Mouse (Mus musculus): ENCODE measurements around the gene Rhebl1. TPM values are rescaled to one million over a fixed set of nuclear protein-coding genes. Genes with fewer than 3 reads are reported as not detected.
A peak's percentile ranks its signal among the peaks of the same experiment; 100 is the strongest.

Rhebl1 gene
- polyA plus RNA-seq, 1 experiment from 2014 or later: 9.5 TPM

DNA sequence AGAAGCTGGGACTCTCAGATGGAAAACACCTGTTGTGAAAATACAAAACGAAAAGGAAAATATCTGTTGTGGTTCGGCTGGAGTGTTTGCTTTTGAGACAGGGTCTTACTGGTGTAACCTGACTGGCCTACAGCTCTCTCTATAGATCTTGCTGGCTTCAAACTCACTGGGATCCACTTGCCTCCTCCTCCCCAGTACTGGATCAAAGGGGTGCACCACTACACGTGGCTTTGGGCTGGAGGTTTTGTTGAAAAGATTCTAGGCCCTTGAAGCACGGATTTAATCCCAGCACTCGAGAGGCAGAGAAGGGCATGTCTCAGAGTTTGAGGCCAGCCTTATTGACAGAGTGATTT is 12.7 kb downstream of the Rhebl1 start:
- Histone ChIP-seq H3K36me3 (ENCODE audit: insufficient read depth) (no peaks in the 10 kb centered on the region), H3K27me3 (ENCODE audit: insufficient read depth, low read length) (no peaks in the 10 kb centered on the region), H3K9ac (peak overlapping the region; percentile 27; the same call in 1 of the 2 replicates), H3K4me1 (ENCODE audit: insufficient read depth) (no peaks in the 10 kb centered on the region), H3K4me3 (ENCODE audit: low read depth, low read length) (peak overlapping the region; percentile 65), H3K4me2 (peak overlapping the region; percentile 92), H3K27ac (ENCODE audit: low read depth) (0 out of 2 replicates have a peak overlapping the region, but pooled peaks have one; percentile 33), H3K9me3 (ENCODE audit: low read depth, low read length) (no peaks in the 10 kb centered on the region)
- DNase-seq (no peak), ATAC-seq (ENCODE audit: insufficient read depth) (peak; percentile 45)
- 8% methylated on average over 5 of the region's 5 CpGs for WGBS
- no peak for TF ChIP-seq CTCF (IDR thresholded peaks at IDR 0.05; ENCODE audit: low read depth)

GRCm38 (mm10) chr15:98880978-98881655 is 13.2 kb downstream of the Rhebl1 start:
- peak overlapping the region; percentile 55 for H3K27ac ChIP-seq (ENCODE audit: low read depth)
- ATAC-seq (ENCODE audit: insufficient read depth) (peak; percentile 98), DNase-seq (peak; percentile 98)
- TF ChIP-seq CTCF (IDR thresholded peaks at IDR 0.05; ENCODE audit: low read depth): peak; percentile 48
- no peaks in the 10 kb centered on the region for H3K4me1 ChIP-seq (ENCODE audit: insufficient read depth)
- H3K4me3 ChIP-seq (ENCODE audit: low read depth, low read length): peak overlapping the region; percentile 65
- H3K27me3 ChIP-seq (ENCODE audit: insufficient read depth, low read length): no peaks in the 10 kb centered on the region
- under 1% methylated on average over 46 of the region's 48 CpGs for WGBS
- H3K36me3 ChIP-seq (ENCODE audit: insufficient read depth): no peaks in the 10 kb centered on the region
- peak overlapping the region; percentile 64 for H3K9ac ChIP-seq
- H3K4me2 ChIP-seq: peak overlapping the region; percentile 92
- H3K9me3 ChIP-seq (ENCODE audit: low read depth, low read length): no peaks in the 10 kb centered on the region

- H3K9me3 ChIP-seq (ENCODE audit: low read depth, low read length): no peaks in the 10 kb centered on the region
- no peak overlapping the region for H3K4me3 ChIP-seq (ENCODE audit: low read depth, low read length)
- ATAC-seq (ENCODE audit: insufficient read depth): no peak
- H3K27ac ChIP-seq (ENCODE audit: low read depth): no peak overlapping the region
- H3K27me3 ChIP-seq (ENCODE audit: insufficient read depth, low read length): no peaks in the 10 kb centered on the region
- TF ChIP-seq CTCF (IDR thresholded peaks at IDR 0.05; ENCODE audit: low read depth): peak; percentile 88
- DNase-seq: peak; percentile 94
- H3K4me2 ChIP-seq: no peak overlapping the region
- H3K36me3 ChIP-seq (ENCODE audit: insufficient read depth): no peaks in the 10 kb centered on the region
- no peaks in the 10 kb centered on the region; the same call in 1 of the 2 replicates for H3K4me1 ChIP-seq (ENCODE audit: insufficient read depth)
- no peak overlapping the region for H3K9ac ChIP-seq
- WGBS: 9% methylated on average over 3 of the region's 3 CpGs
Measured at GRCm38 (mm10) chr15:98877331-98877730, 17.0 kb downstream of the Rhebl1 start.

DNA sequence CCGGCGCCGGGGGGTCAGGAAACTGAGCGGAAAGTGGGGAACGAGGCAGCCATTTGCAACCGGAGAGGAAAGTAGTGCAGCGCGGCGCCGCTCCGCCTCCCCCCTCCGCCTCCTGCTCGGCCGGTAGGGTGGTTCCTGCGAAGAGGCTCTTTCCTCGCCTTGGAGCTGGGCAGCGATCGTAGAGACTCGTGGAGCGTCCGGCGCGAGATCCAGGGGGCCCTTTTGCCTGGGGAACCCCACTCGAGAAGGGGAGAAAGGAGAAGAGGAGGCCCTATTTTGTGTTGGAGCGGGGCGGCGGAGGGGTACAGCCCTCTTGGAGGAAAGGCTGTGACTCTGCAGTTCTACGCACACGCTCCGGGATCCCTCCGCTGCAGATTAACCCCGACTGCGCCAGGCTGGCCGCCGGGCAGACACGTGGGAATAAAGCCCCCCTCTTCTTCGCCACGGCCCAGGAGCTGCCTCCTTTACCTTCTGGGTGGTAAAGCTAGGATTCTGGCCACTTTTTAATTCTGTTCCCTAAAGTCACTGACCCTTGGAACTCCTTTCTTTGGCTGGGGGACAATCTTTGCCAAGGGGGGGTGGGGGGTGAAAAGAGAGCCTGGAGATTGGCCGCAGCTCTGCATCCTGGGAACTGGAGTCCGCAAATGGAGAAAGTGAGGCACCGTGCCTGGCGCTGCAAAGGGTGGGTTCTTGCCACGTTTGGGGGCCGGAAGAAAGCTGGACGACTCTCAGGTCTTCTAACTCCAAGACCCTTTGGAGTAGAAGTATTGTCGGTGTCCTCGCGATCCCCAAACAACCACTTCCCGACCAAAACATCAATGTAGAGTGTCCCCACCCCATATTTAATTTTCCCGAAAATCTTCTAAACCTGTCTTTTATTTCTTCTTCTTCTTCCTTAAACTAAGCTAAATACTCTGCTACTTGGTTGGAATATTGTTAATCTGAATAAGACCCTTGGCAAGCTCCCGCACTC is 22.1 kb downstream of the Rhebl1 start:
- Histone ChIP-seq H3K4me1 (ENCODE audit: insufficient read depth) (peaks cover 19% of the 10 kb centered on the region), H3K27me3 (ENCODE audit: insufficient read depth, low read length) (no peaks in the 10 kb centered on the region), H3K9me3 (ENCODE audit: low read depth, low read length) (no peaks in the 10 kb centered on the region), H3K4me2 (peak overlapping the region; percentile 98), H3K36me3 (ENCODE audit: insufficient read depth) (no peaks in the 10 kb centered on the region), H3K4me3 (ENCODE audit: low read depth, low read length) (peak overlapping the region; percentile 73), H3K27ac (ENCODE audit: low read depth) (peak overlapping the region; percentile 98), H3K9ac (peak overlapping the region; percentile 90)
- ATAC-seq (ENCODE audit: insufficient read depth) (peak; percentile 81), DNase-seq (peak; percentile 98)
- TF ChIP-seq CTCF (IDR thresholded peaks at IDR 0.05; ENCODE audit: low read depth): 0 out of 2 replicates have a peak, but pooled peaks have one; percentile 11
- WGBS: 1% methylated on average over 51 of the region's 51 CpGs

GRCm38 (mm10) chr15:98871070-98871915 is 23.0 kb downstream of the Rhebl1 start, which contains the start of gene Kmt2d:
Gene Kmt2d (minus strand): TSS chr15:98871204.
- H3K4me1 ChIP-seq (ENCODE audit: insufficient read depth): peaks cover 19% of the 10 kb centered on the region
- no peak for TF ChIP-seq CTCF (IDR thresholded peaks at IDR 0.05; ENCODE audit: low read depth)
- ATAC-seq (ENCODE audit: insufficient read depth) (peak; percentile 60), DNase-seq (peak; percentile 70)
- H3K4me3 ChIP-seq (ENCODE audit: low read depth, low read length): peak within 1 kb of the TSS; percentile 73
- under 1% methylated on average over 93 of the region's 94 CpGs for WGBS
- H3K4me2 ChIP-seq: peak within 1 kb of the TSS; percentile 98
- peak within 1 kb of the TSS; percentile 98 for H3K27ac ChIP-seq (ENCODE audit: low read depth)
- H3K27me3 ChIP-seq (ENCODE audit: insufficient read depth, low read length): no peaks in the 10 kb centered on the region
- H3K9ac ChIP-seq: peak within 1 kb of the TSS; percentile 90
- H3K9me3 ChIP-seq (ENCODE audit: low read depth, low read length): no peaks in the 10 kb centered on the region
- peaks cover 4% of the 10 kb centered on the region for H3K36me3 ChIP-seq (ENCODE audit: insufficient read depth)

DNA sequence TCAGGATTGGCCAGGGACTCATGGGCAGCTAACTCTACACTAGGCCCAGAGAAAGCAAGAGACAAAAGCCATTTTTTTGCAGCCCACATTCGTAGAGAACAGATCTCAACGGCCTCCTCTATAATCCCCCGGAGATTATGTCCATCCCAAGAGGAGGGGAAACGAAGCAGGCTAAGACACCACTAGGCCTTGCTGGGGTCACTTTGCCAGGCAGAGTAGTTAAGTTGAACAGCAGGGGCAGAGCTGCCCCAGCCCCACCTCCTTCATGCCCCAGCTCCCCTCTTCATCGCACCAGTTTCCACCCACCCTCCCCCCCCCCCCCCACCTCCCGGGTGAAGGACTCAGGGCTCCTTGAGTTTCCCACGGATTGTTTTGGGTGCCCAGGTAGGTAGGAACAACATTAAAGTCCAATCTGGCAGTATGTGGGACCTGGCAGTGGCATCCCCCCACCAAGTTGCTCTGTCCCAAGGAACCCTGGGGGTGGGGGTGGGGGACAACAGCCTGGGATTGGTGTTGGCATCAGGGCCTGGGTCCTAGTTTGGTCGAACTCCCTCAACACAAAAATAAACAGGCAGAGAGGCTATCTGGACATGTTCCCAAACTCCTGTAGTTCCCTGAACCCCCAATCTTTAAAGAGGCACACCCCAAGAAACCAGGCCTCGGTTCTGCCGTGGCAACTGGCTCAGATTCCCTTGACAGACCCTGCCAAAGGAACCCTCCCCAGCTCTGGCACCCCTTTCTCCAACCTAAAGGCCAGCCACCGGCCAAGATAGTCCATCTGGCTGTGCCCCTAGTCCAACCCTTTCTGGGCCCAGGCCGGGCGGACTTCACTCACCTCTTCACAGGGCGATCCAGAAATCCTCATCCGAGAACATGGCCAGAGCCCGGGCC is 23.9 kb downstream of the Rhebl1 start:
- no peaks in the 10 kb centered on the region for H3K27me3 ChIP-seq (ENCODE audit: insufficient read depth, low read length)
- peak overlapping the region; percentile 90 for H3K9ac ChIP-seq
- peak overlapping the region; percentile 73 for H3K4me3 ChIP-seq (ENCODE audit: low read depth, low read length)
- TF ChIP-seq CTCF (IDR thresholded peaks at IDR 0.05; ENCODE audit: low read depth): no peak
- ATAC-seq (ENCODE audit: insufficient read depth) (no peak), DNase-seq (no peak)
- WGBS: under 1% methylated on average over 16 of the region's 16 CpGs
- H3K9me3 ChIP-seq (ENCODE audit: low read depth, low read length): no peaks in the 10 kb centered on the region
- peaks cover 19% of the 10 kb centered on the region for H3K4me1 ChIP-seq (ENCODE audit: insufficient read depth)
- peaks cover 12% of the 10 kb centered on the region for H3K36me3 ChIP-seq (ENCODE audit: insufficient read depth)
- H3K4me2 ChIP-seq: peak overlapping the region; percentile 98
- H3K27ac ChIP-seq (ENCODE audit: low read depth): peak overlapping the region; percentile 98
